Comparison of ENCODE assay signal across 10 mouse cellular contexts in the genomic region with DNA sequence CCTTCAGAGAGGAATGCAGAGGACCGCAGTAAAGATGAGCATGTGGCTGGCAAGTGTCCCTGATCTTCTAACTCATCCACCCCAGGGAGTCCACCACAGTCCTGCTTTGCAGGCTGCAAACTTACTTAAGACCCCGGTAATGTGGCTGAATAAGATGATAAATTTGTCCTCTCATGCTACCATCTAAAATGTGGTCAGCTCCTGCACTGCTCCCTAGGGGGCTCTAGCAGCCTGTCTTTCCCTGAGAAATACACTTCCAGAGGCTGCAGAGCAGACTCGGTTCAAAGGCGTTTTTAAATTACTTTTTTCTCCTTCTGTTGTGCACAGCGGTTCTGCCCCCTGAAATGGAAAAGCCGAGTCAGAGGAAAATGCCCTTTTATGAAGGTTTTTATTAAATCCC. TPM values are rescaled to one million over a fixed set of nuclear protein-coding genes. Genes with fewer than 3 reads are reported as not detected.
DNase-seq lines count a peak whose midpoint lies in the region; ATAC-seq and TF ChIP-seq lines count a peak whose summit lies in the region.
"Had no signal": no experiment of that assay in that cellular context is flagged by ENCODE, and none has a peak within 500 bp of the region (broad histone marks: within the 10 kb centered on the region; RNA-seq: fewer than 3 reads in every experiment).

No protein-coding gene starts in this region.

- H3K4me3 ChIP-seq in heart, adult 2 months = no peak overlapping the region
- no peak overlapping the region for H3K4me3 ChIP-seq in lung, adult 2 months (replicated peaks; ENCODE audit: extremely low read depth, low read depth, low read length)

- ATAC-seq in granulocyte monocyte progenitor cell, adult 5-6 weeks (replicated peaks; ENCODE audit: poor library complexity, severe bottlenecking) = no peak; the same call in 1 of the 2 replicates

- no peak for DNase-seq in heart, adult 2 months
- no peak for DNase-seq in heart, adult 11 months
- no peak for DNase-seq in lung, adult 2 months
- no peak for DNase-seq in lung, adult 18-20 months
- DNase-seq in left cerebral cortex, postnatal 4 days = peak; percentile 39
- peak; percentile 57 for DNase-seq in retina, postnatal 1 day
- no peak for DNase-seq in urinary bladder, postnatal 10 days (ENCODE audit: low spot score)

- WGBS in heart, adult 2 months = 17% methylated on average over 6 of the region's 6 CpGs
- WGBS in lung, adult 2 months = 15% methylated on average over 6 of the region's 6 CpGs

- TF ChIP-seq CTCF in heart, adult 2 months (IDR thresholded peaks at IDR 0.05) = peak; percentile 62
- peak; percentile 47; the same call in 1 of the 2 replicates for TF ChIP-seq CTCF in lung, adult 2 months (IDR thresholded peaks at IDR 0.05; ENCODE audit: insufficient read depth, low read length)

- no peak for TF ChIP-seq EP300 in heart, adult 2 months (IDR thresholded peaks at IDR 0.05; ENCODE audit: insufficient read depth, low read depth, low read length)

- intact Hi-C loops in heart, adult 2 months (cut with DNase I) = no loop called here
- intact Hi-C loops in left cerebral cortex, postnatal 4 days (cut with DNase I) = loop anchor here (5.0 to 10.0 kb wide), 2 partner anchors 404 to 861 kb away; no protein-coding TSS in a partner anchor

- no peaks in the 10 kb centered on the region for H3K4me1 ChIP-seq in heart, adult 2 months (ENCODE audit: control insufficient read depth, insufficient read depth, low read length)
- peaks cover 2% of the 10 kb centered on the region; the same call in 1 of the 2 replicates for H3K4me1 ChIP-seq in lung, adult 2 months (ENCODE audit: control insufficient read depth, insufficient read depth, low read length)

- TF ChIP-seq POLR2A in heart, adult 2 months (IDR thresholded peaks at IDR 0.05; ENCODE audit: insufficient read depth, low read depth, low read length) = no peak
- TF ChIP-seq POLR2A in lung, adult 2 months (IDR thresholded peaks at IDR 0.05; ENCODE audit: borderline replicate concordance, extremely low read depth, low read depth, low read length) = no peak

- H3K79me2 ChIP-seq in heart, adult 2 months (replicated peaks; ENCODE audit: control insufficient read depth, insufficient read depth, low read length) = no peaks in the 10 kb centered on the region

- no peaks in the 10 kb centered on the region for H3K36me3 ChIP-seq in heart, adult 2 months (ENCODE audit: control insufficient read depth, insufficient read depth, low read length)

- H3K9ac ChIP-seq in heart, adult 2 months (ENCODE audit: low read depth, low read length) = no peak overlapping the region

- peaks cover 1% of the 10 kb centered on the region; the same call in 1 of the 2 replicates for H3K27me3 ChIP-seq in heart, adult 2 months (ENCODE audit: control insufficient read depth, insufficient read depth, low read length)

- no peak overlapping the region for H3K27ac ChIP-seq in heart, adult 2 months

RNA-seq across cellular contexts. Expression of gene 1700001L19Rik, which starts 4.0 kb away (rescaled TPM):
- not detected for total RNA-seq in heart, adult 2 months (2021)
- 0.10 TPM in 1 of 2 replicates, not detected in the other for polyA plus RNA-seq in heart, adult 2 months (2012; rRNA removed)
- 0.94 and 1.7 TPM in 2 replicates for polyA plus RNA-seq in lung, adult 2 months (2012; rRNA removed)
- 10 to 100 TPM; 20.5 to 24.7 TPM for total RNA-seq in left cerebral cortex, postnatal 4 days (2021)
- not detected in 2 replicates for total RNA-seq in granulocyte monocyte progenitor cell, adult 5-6 weeks (2014; fragmentation: Nextera tagmentation)
- not detected in 2 replicates for total RNA-seq in granulocyte monocyte progenitor cell, adult 5-6 weeks (2017)
- total RNA-seq: gastrocnemius, postnatal 36 days; neutrophil, adult 5-6 weeks had no signal

RNA-seq across cellular contexts. Expression of gene Fastkd3, which starts 19.1 kb away (rescaled TPM):
- total RNA-seq in heart, adult 2 months (2021) = 10 to 100 TPM; 12.0 to 15.2 TPM
- polyA plus RNA-seq in heart, adult 2 months (2012; rRNA removed) = 13.3 and 15.7 TPM in 2 replicates
- 7.7 and 8.5 TPM in 2 replicates for polyA plus RNA-seq in lung, adult 2 months (2012; rRNA removed)
- 10 to 100 TPM; 13.3 to 13.5 TPM for total RNA-seq in left cerebral cortex, postnatal 4 days (2021)
- 40.0 and 49.0 TPM in 2 replicates for total RNA-seq in granulocyte monocyte progenitor cell, adult 5-6 weeks (2014; fragmentation: Nextera tagmentation)
- 12.4 and 21.0 TPM in 2 replicates for total RNA-seq in granulocyte monocyte progenitor cell, adult 5-6 weeks (2017)

RNA-seq across cellular contexts. Expression of gene Mtrr, which starts 19.2 kb away (rescaled TPM):
- 10 to 100 TPM; 15.8 to 19.3 TPM for total RNA-seq in heart, adult 2 months (2021)
- 9.2 and 10.5 TPM in 2 replicates for polyA plus RNA-seq in heart, adult 2 months (2012; rRNA removed)
- polyA plus RNA-seq in lung, adult 2 months (2012; rRNA removed) = 7.8 and 9.8 TPM in 2 replicates
- total RNA-seq in left cerebral cortex, postnatal 4 days (2021) = 10 to 100 TPM; 11.7 to 12.4 TPM
- 17.2 and 18.4 TPM in 2 replicates for total RNA-seq in granulocyte monocyte progenitor cell, adult 5-6 weeks (2014; fragmentation: Nextera tagmentation)
- 9.2 and 20.4 TPM in 2 replicates for total RNA-seq in granulocyte monocyte progenitor cell, adult 5-6 weeks (2017)

Comparison
In these comparisons a context has a peak if more than half of its experiments do, and no peak if none do; other contexts are left out.
1. DNase-seq: peak in left cerebral cortex, postnatal 4 days (single experiment) and retina, postnatal 1 day (single experiment); none in heart, adult 2 months (0 of 2), heart, adult 11 months (single experiment), lung, adult 2 months (single experiment), lung, adult 18-20 months (0 of 2) and urinary bladder, postnatal 10 days (single experiment).
2. RNA of gene 1700001L19Rik, which starts 4.0 kb away (total RNA-seq): 20.5 to 24.7 TPM in left cerebral cortex, postnatal 4 days; not detected in heart, adult 2 months and not detected in granulocyte monocyte progenitor cell, adult 5-6 weeks; every median in the first group is over 10 times any median in the second.